Mouse (Mus musculus) hindbrain, postnatal 0 days (tissue): ENCODE results near the gene Robo1. TPM values are rescaled to one million over a fixed set of nuclear protein-coding genes. Genes with fewer than 3 reads are reported as not detected.

Experiments used
- ATAC-seq: fragments of 200-750 bp; cut with Nextera tagmentation; 2 replicates; pipeline ENCODE4 v1.8.0; 2017; ENCODE audit warnings: mild to moderate bottlenecking, moderate TSS enrichment, moderate library complexity
- DNase-seq: peaks from one replicate; pipeline ENCODE4 v3.0.0-alpha.2; 2015; ENCODE audit warnings: low spot score
- H3K27ac ChIP-seq: fragments of 300-500 bp; sonication (generic); 2 replicates; pipeline ENCODE4 v1.5.1; 2014; ENCODE audit warnings: mild to moderate bottlenecking
- H3K27me3 ChIP-seq: fragments of 300-500 bp; sonication (generic); 2 replicates; pipeline ENCODE4 v1.6.1; 2014; ENCODE audit warnings: low read length, mixed read lengths; ENCODE audit not compliant: insufficient read depth
- H3K36me3 ChIP-seq: fragments of 300-500 bp; sonication (generic); 2 replicates; pipeline ENCODE4 v1.6.1; 2014; ENCODE audit warnings: low read length, mixed read lengths; ENCODE audit not compliant: insufficient read depth
- H3K4me1 ChIP-seq: fragments of 300-500 bp; sonication (generic); 2 replicates; pipeline ENCODE4 v1.6.1; 2014; ENCODE audit warnings: antibody characterized with exemption, low read length, mixed read lengths; ENCODE audit not compliant: insufficient read depth
- H3K4me2 ChIP-seq: fragments of 300-500 bp; sonication (generic); 2 replicates; pipeline ENCODE4 v1.6.1; 2014; ENCODE audit warnings: low read depth, mild to moderate bottlenecking, low read length, moderate library complexity, mixed read lengths
- H3K4me3 ChIP-seq: fragments of 300-500 bp; sonication (generic); 2 replicates; pipeline ENCODE4 v1.5.1; 2014; ENCODE audit warnings: low read length
- H3K9ac ChIP-seq: fragments of 300-500 bp; sonication (generic); replicated peaks from 2 replicates; pipeline ENCODE4 v1.6.1; 2014; ENCODE audit warnings: mild to moderate bottlenecking, low read length, moderate library complexity, mixed read lengths
- H3K9me3 ChIP-seq: fragments of 300-500 bp; sonication (generic); 2 replicates; pipeline ENCODE4 v1.6.1; 2016; ENCODE audit warnings: low read length, mixed read lengths
- CTCF ChIP-seq: IDR thresholded peaks from 2 replicates; pipeline ENCODE4 v1.5.1; 2016; ENCODE audit warnings: antibody characterized with exemption, control low read depth, low read depth
- whole genome bisulfite sequencing: fragments of 180-500 bp; shearing (Covaris S2); extraction: QIAGEN DNeasy Blood & Tissue Kit; methylation state at CpG from one replicate; pipeline ENCODE4 v1.1.7; 2014; 5-methylcytosine and 5-hydroxymethylcytosine counted together
- polyA plus RNA-seq: library from polyadenylated mRNA; unstranded; fragments of >200 nt; fragmentation: Nextera tagmentation; extraction: Ambion mirVana; gene quantifications from 2 replicates; pipeline ENCODE4 v1.2.1, GENCODE M21; 2015
- total RNA-seq: library from RNA; depleted of rRNA; stranded (reverse); fragments of >200 nt; gene quantifications from 2 replicates; pipeline ENCODE4 v1.2.3, GENCODE M21; 2014

The Robo1 gene
- total and polyA plus RNA-seq, 2 experiments from 2014 or later, result 20.4 to 57.9 TPM

- no peak for DNase-seq
- Histone ChIP-seq H3K9me3 (no peaks in the 10 kb centered on the region), H3K4me3 (no peak overlapping the region), H3K4me2 (no peak overlapping the region), H3K4me1 (no peaks in the 10 kb centered on the region), H3K27me3 (no peaks in the 10 kb centered on the region), H3K36me3 (no peaks in the 10 kb centered on the region), H3K9ac (no peak overlapping the region), H3K27ac (no peak overlapping the region)
- WGBS, result 80% methylated on average over 5 of the region's 5 CpGs
- no peak for ATAC-seq
- no peak for TF ChIP-seq CTCF
Observed at GRCm38 (mm10) chr16:72350422-72350821, 42.3 kb downstream of the Robo1 start.

DNA sequence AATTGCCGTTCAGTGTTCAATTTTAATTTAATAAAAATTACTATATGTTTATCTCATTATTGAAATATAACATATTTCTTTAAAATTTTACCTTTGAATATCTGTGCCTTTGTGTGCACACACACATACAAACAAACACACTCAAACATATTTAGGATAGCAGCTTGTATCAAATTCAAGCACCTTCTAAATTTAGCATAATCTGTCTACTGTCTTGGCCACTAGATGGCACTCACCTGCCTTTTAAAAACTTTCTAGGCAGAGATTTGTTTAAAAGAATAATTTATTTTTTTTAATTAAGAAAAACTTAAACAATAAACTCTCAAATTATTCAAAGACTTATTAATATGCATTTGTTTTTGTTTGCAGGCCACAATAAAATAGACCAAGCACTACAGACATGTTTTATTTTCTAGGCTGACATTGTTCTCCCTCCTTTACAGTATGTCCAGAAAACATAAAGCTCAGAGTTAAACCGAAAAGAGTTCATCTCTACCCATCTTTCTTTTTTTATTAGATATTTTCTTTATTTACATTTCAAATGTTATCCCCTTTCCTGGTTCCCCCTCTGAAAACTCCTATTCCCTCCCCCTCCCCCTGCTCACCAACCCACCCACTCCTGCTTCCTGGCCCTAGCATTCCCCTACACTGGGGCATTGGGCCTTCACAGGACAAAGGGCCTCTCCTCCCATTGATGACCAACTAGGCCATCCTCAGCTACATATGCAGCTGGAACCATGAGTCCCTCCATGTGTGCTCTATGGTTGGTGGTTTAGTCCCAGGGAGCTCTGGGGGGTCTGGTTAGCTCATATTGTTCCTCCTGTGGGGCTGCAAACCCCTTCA, 48.6 kb downstream of the Robo1 start:
- H3K4me3 ChIP-seq, result no peak overlapping the region
- no peaks in the 10 kb centered on the region for H3K36me3 ChIP-seq
- TF ChIP-seq CTCF, result peak; percentile 67
- no peaks in the 10 kb centered on the region for H3K9me3 ChIP-seq
- no peak overlapping the region for H3K27ac ChIP-seq
- no peaks in the 10 kb centered on the region for H3K4me1 ChIP-seq
- DNase-seq (peak; percentile 83), ATAC-seq (no peak)
- H3K27me3 ChIP-seq, result no peaks in the 10 kb centered on the region
- H3K9ac ChIP-seq, result no peak overlapping the region
- H3K4me2 ChIP-seq, result no peak overlapping the region
- 85% methylated on average over 2 of the region's 2 CpGs for WGBS

GRCm38 (mm10) chr16:72376896-72377295, 68.8 kb downstream of the Robo1 start:
- Histone ChIP-seq H3K27ac (no peak overlapping the region), H3K4me3 (no peak overlapping the region), H3K4me1 (no peaks in the 10 kb centered on the region), H3K9ac (no peak overlapping the region), H3K9me3 (no peaks in the 10 kb centered on the region), H3K27me3 (no peaks in the 10 kb centered on the region), H3K36me3 (no peaks in the 10 kb centered on the region), H3K4me2 (no peak overlapping the region)
- 80% methylated on average over 5 of the region's 5 CpGs for WGBS
- no peak for ATAC-seq
- no peak for TF ChIP-seq CTCF
- DNase-seq, result no peak

DNA sequence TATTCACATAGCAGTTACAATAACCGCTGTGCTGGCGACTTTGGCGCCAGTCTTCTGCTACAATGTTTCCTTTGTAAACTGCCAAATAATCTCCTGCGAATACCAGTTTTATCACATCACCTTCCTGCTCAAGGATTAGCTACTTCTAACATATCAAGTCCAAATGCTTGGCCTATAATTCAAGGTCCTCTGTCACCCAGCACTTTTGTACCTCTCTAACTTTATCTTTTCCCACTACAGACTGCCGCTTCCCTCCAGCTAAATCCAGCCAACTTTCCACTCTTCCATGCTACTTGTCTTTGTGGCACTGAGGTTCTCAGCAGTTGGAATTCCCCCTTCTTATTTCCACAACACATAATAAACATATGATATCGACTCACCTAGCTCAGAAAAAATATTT, 73.7 kb downstream of the Robo1 start:
- Histone ChIP-seq H3K4me3 (no peak overlapping the region), H3K36me3 (no peaks in the 10 kb centered on the region), H3K9me3 (no peaks in the 10 kb centered on the region), H3K27me3 (no peaks in the 10 kb centered on the region), H3K27ac (no peak overlapping the region), H3K4me2 (no peak overlapping the region), H3K9ac (no peak overlapping the region), H3K4me1 (no peaks in the 10 kb centered on the region)
- WGBS, result 93% methylated on average over 6 of the region's 6 CpGs
- TF ChIP-seq CTCF, result no peak
- no peak for ATAC-seq
- DNase-seq, result no peak

DNA sequence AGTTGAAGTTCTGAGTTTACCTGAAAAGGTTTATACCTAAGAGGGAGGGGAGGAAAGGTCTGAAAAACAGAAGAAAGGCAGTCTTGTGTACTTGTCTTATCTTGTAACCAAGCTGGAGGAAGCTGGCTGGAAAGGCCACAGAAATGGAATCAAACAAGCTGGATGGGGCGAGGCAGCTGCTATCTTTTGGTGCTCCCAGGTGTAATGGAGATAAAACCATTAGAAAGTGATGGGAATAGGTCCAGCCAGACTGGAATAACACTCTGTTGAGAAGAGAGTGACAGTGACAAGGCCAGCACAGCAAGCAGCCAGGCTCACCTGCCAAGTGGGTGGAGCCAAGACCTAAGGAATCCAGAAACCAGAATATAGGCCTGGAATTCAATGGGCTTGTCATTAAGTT, 75.5 kb downstream of the Robo1 start:
- ATAC-seq (no peak), DNase-seq (no peak)
- no peak overlapping the region for H3K9ac ChIP-seq
- H3K27me3 ChIP-seq, result no peaks in the 10 kb centered on the region
- H3K4me2 ChIP-seq, result no peak overlapping the region
- no peak overlapping the region for H3K27ac ChIP-seq
- no peaks in the 10 kb centered on the region for H3K4me1 ChIP-seq
- no peaks in the 10 kb centered on the region for H3K9me3 ChIP-seq
- TF ChIP-seq CTCF, result no peak
- H3K4me3 ChIP-seq, result no peak overlapping the region
- 62% methylated on average over 1 of the region's 1 CpGs for WGBS
- H3K36me3 ChIP-seq, result no peaks in the 10 kb centered on the region

DNA sequence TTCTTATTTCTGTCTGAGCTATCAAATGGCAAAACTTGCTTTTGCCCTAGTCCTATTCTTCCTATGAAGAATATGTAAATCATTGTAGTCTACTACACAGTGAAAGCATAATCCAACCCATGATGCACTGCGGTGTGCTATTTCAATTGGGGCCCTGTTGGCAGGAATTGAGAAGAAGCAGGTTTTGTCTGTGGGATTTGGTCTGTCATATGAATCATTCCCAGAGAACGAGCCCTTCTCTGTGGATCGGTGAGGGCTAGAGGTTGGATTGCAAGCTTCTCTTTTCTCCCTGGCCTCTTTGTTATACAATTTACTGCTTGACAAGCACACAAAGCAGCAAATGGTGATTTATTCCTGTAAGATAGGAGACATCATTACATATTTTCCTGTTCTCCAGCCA, 85.4 kb downstream of the Robo1 start:
- no peak overlapping the region for H3K27ac ChIP-seq
- TF ChIP-seq CTCF, result no peak
- 54% methylated on average over 3 of the region's 3 CpGs for WGBS
- no peak overlapping the region for H3K4me2 ChIP-seq
- no peak overlapping the region for H3K4me3 ChIP-seq
- H3K27me3 ChIP-seq, result no peaks in the 10 kb centered on the region
- no peaks in the 10 kb centered on the region for H3K9me3 ChIP-seq
- H3K36me3 ChIP-seq, result no peaks in the 10 kb centered on the region
- H3K9ac ChIP-seq, result no peak overlapping the region
- DNase-seq (no peak), ATAC-seq (no peak)
- H3K4me1 ChIP-seq, result no peaks in the 10 kb centered on the region

- Histone ChIP-seq H3K36me3 (no peaks in the 10 kb centered on the region), H3K27ac (no peak overlapping the region), H3K27me3 (no peaks in the 10 kb centered on the region), H3K4me3 (no peak overlapping the region), H3K4me1 (peaks cover 4% of the 10 kb centered on the region; the same call in 1 of the 2 replicates), H3K9ac (no peak overlapping the region), H3K4me2 (no peak overlapping the region), H3K9me3 (no peaks in the 10 kb centered on the region)
- TF ChIP-seq CTCF, result no peak
- DNase-seq, result no peak
- 41% methylated on average over 5 of the region's 5 CpGs for WGBS
- no peak for ATAC-seq
Observed at GRCm38 (mm10) chr16:72398811-72399210, 90.7 kb downstream of the Robo1 start.
